Mouse (Mus musculus) retina, adult 2 months (tissue): ENCODE measurements at regions not wholly inside any gene's neighbourhood (a gene's known extent, or its start where the extent isn't known, plus 50 kb on each side); places are given as distances from the start of the nearest gene placed in this dataset.
A peak's percentile ranks its signal among the peaks of the same experiment; 100 is the strongest.

Source experiments
- DNase-seq: peaks from one replicate; pipeline ENCODE4 v3.0.0-alpha.2; 2012; ENCODE audit warnings: low read depth, low spot score

GRCm38 (mm10) chr11:55974224-55974875 is 66.5 kb downstream of the Nmur2 start:
- DNase-seq = peak; percentile 29

GRCm38 (mm10) chr11:55966580-55966979 is 74.2 kb downstream of the Nmur2 start:
- no peak for DNase-seq

GRCm38 (mm10) chr11:55958372-55958771 is 82.4 kb downstream of the Nmur2 start:
- no peak for DNase-seq

- no peak for DNase-seq
Measured at GRCm38 (mm10) chr11:55957355-55957754, 83.5 kb downstream of the Nmur2 start.

- DNase-seq = no peak
Measured at GRCm38 (mm10) chr11:55953696-55954095, 87.1 kb downstream of the Nmur2 start.

- no peak for DNase-seq
Measured at GRCm38 (mm10) chr11:55949596-55949995, 91.2 kb downstream of the Nmur2 start.

- DNase-seq = no peak
Measured at GRCm38 (mm10) chr11:55946629-55947240, 94.1 kb downstream of the Nmur2 start.

- no peak for DNase-seq
Measured at GRCm38 (mm10) chr11:55946028-55946427, 94.8 kb downstream of the Nmur2 start.

GRCm38 (mm10) chr11:55939983-55940382 is 100.8 kb downstream of the Nmur2 start:
- no peak for DNase-seq

- DNase-seq = no peak
Measured at GRCm38 (mm10) chr11:55926366-55926765, 114.4 kb downstream of the Nmur2 start.

- DNase-seq = no peak
Measured at GRCm38 (mm10) chr11:55919066-55919465, 121.7 kb downstream of the Nmur2 start.

GRCm38 (mm10) chr11:55918411-55918810 is 122.4 kb downstream of the Nmur2 start:
- no peak for DNase-seq

- no peak for DNase-seq
Measured at GRCm38 (mm10) chr11:55897506-55897905, 143.3 kb downstream of the Nmur2 start.

GRCm38 (mm10) chr11:55890161-55890560 is 150.6 kb downstream of the Nmur2 start:
- DNase-seq = peak; percentile 38

GRCm38 (mm10) chr11:55878631-55879030 is 162.2 kb downstream of the Nmur2 start:
- DNase-seq = no peak

GRCm38 (mm10) chr11:55867141-55867540 is 173.7 kb downstream of the Nmur2 start:
- DNase-seq = no peak

GRCm38 (mm10) chr11:55859230-55859629 is 181.6 kb downstream of the Nmur2 start:
- DNase-seq = peak; percentile 13

- no peak for DNase-seq
Measured at GRCm38 (mm10) chr11:55820479-55820878, 212.5 kb upstream of the Glra1 start.

GRCm38 (mm10) chr11:55816566-55816965 is 208.6 kb upstream of the Glra1 start:
- DNase-seq = no peak

GRCm38 (mm10) chr11:55810685-55811084 is 202.7 kb upstream of the Glra1 start:
- no peak for DNase-seq

- DNase-seq = no peak
Measured at GRCm38 (mm10) chr11:55791195-55791865, 183.3 kb upstream of the Glra1 start.

GRCm38 (mm10) chr11:55789638-55790037 is 181.6 kb upstream of the Glra1 start:
- no peak for DNase-seq

GRCm38 (mm10) chr11:55781044-55781443 is 173.0 kb upstream of the Glra1 start:
- DNase-seq = no peak
